Mouse (Mus musculus): ENCODE measurements at regions not wholly inside any gene's neighbourhood (a gene's known extent, or its start where the extent isn't known, plus 50 kb on each side); places are given as distances from the start of the nearest gene placed in this dataset.
A peak's percentile ranks its signal among the peaks of the same experiment; 100 is the strongest.
"Not testable (repeated sequence)": the region's sequence is repeated elsewhere in the genome, so short reads cannot be mapped to it uniquely, and the experiment has no call there.

GRCm38 (mm10) chr3:17452984-17453383 is 495.2 kb upstream of the Cypt12 start:
- DNase-seq (ENCODE audit: low spot score) = no peak

GRCm38 (mm10) chr3:17460545-17460944 is 487.7 kb upstream of the Cypt12 start:
- DNase-seq (ENCODE audit: low spot score) = no peak

GRCm38 (mm10) chr3:17461365-17461764 is 486.8 kb upstream of the Cypt12 start:
- DNase-seq (ENCODE audit: low spot score) = no peak

- no peak for DNase-seq (ENCODE audit: low spot score)
Measured at GRCm38 (mm10) chr3:17473812-17474211, 474.4 kb upstream of the Cypt12 start.

- no peak for DNase-seq (ENCODE audit: low spot score)
Measured at GRCm38 (mm10) chr3:17489240-17490142, 458.7 kb upstream of the Cypt12 start.

GRCm38 (mm10) chr3:17490632-17491031 is 457.6 kb upstream of the Cypt12 start:
- no peak for DNase-seq (ENCODE audit: low spot score)

GRCm38 (mm10) chr3:17498291-17498690 is 449.9 kb upstream of the Cypt12 start:
- no peak for DNase-seq (ENCODE audit: low spot score)

- DNase-seq (ENCODE audit: low spot score) = no peak
Measured at GRCm38 (mm10) chr3:17501556-17501955, 446.7 kb upstream of the Cypt12 start.

GRCm38 (mm10) chr3:17541346-17541745 is 406.9 kb upstream of the Cypt12 start:
- no peak for DNase-seq (ENCODE audit: low spot score)

GRCm38 (mm10) chr3:17547559-17548059 is 400.6 kb upstream of the Cypt12 start:
- DNase-seq (ENCODE audit: low spot score) = no peak

GRCm38 (mm10) chr3:17582487-17582886 is 365.7 kb upstream of the Cypt12 start:
- DNase-seq (ENCODE audit: low spot score) = no peak

- DNase-seq (ENCODE audit: low spot score) = no peak
Measured at GRCm38 (mm10) chr3:17589956-17590546, 358.2 kb upstream of the Cypt12 start.

- DNase-seq (ENCODE audit: low spot score) = no peak
Measured at GRCm38 (mm10) chr3:17592463-17592862, 355.7 kb upstream of the Cypt12 start.

- DNase-seq (ENCODE audit: low spot score) = no peak
Measured at GRCm38 (mm10) chr3:17596365-17596764, 351.8 kb upstream of the Cypt12 start.

- no peak for DNase-seq (ENCODE audit: low spot score)
Measured at GRCm38 (mm10) chr3:17613486-17613885, 334.7 kb upstream of the Cypt12 start.

GRCm38 (mm10) chr3:17616439-17617070 is 331.7 kb upstream of the Cypt12 start:
- DNase-seq (ENCODE audit: low spot score) = peak; percentile 4

- no peak for DNase-seq (ENCODE audit: low spot score)
Measured at GRCm38 (mm10) chr3:17619489-17619888, 328.7 kb upstream of the Cypt12 start.

GRCm38 (mm10) chr3:17619890-17620289 is 328.3 kb upstream of the Cypt12 start:
- DNase-seq (ENCODE audit: low spot score) = no peak

GRCm38 (mm10) chr3:17620398-17620797 is 327.8 kb upstream of the Cypt12 start:
- no peak for DNase-seq (ENCODE audit: low spot score)

- DNase-seq (ENCODE audit: low spot score) = no peak
Measured at GRCm38 (mm10) chr3:17632484-17632883, 315.7 kb upstream of the Cypt12 start.

GRCm38 (mm10) chr3:17636276-17636675 is 311.9 kb upstream of the Cypt12 start:
- no peak for DNase-seq (ENCODE audit: low spot score)

- DNase-seq (ENCODE audit: low spot score) = not testable (repeated sequence)
Measured at GRCm38 (mm10) chr3:17659988-17660387, 288.2 kb upstream of the Cypt12 start.

- no peak for DNase-seq (ENCODE audit: low spot score)
Measured at GRCm38 (mm10) chr3:17661987-17662386, 286.2 kb upstream of the Cypt12 start.

All from urinary bladder, postnatal 14 days (tissue).